Mouse (Mus musculus): ENCODE results near the gene Zmym3. TPM values are rescaled to one million over a fixed set of nuclear protein-coding genes. Genes with fewer than 3 reads are reported as not detected.
"Not testable (repeated sequence)": the region's sequence is repeated elsewhere in the genome, so short reads cannot be mapped to it uniquely, and the experiment has no call there.

The Zmym3 gene
- total RNA-seq, 2 experiments from 2014 or later: 142 to 174 TPM

- Histone ChIP-seq H3K4me3 (no peak overlapping the region), H3K27ac (no peak overlapping the region)
- intact Hi-C loops (cut with DNase I): no loop called here
- no peak for TF ChIP-seq CTCF (IDR thresholded peaks at IDR 0.05)
- DNase-seq (ENCODE audit: extremely low spot score in 1 of 2, low spot score in 2 of 2): no peak
Measured at GRCm38 (mm10) chrX:101370573-101370972, 50.1 kb downstream of the Zmym3 start.

GRCm38 (mm10) chrX:101369001-101369400, 51.6 kb downstream of the Zmym3 start:
- Histone ChIP-seq H3K4me3 (no peak overlapping the region), H3K27ac (no peak overlapping the region)
- intact Hi-C loops (cut with DNase I): no loop called here
- TF ChIP-seq CTCF (IDR thresholded peaks at IDR 0.05): no peak
- DNase-seq (ENCODE audit: extremely low spot score in 1 of 2, low spot score in 2 of 2): no peak

- intact Hi-C loops (cut with DNase I); H3K4me3 ChIP-seq; H3K27ac ChIP-seq; DNase-seq (ENCODE audit: extremely low spot score in 1 of 2, low spot score in 2 of 2): not testable (repeated sequence)
Measured at GRCm38 (mm10) chrX:101358902-101359301, 61.7 kb downstream of the Zmym3 start.

Other genes with a start within 250 kb of the Zmym3 start
- gene Snx12, start 198.3 kb downstream of the Zmym3 start, total RNA-seq (2021): 10 to 100 TPM; 76.8 to 81.7 TPM
- gene Foxo4, start 166.3 kb downstream of the Zmym3 start, total RNA-seq (2021): 10 to 100 TPM; 16.6 to 18.1 TPM
- gene Gm614, start 156.9 kb downstream of the Zmym3 start, total RNA-seq (2021): not detected
- gene Il2rg, start 152.6 kb downstream of the Zmym3 start, total RNA-seq (2021): 1 to 10 TPM; 1.4 to 2.0 TPM
- not detected for gene Gm20489, start 151.8 kb downstream of the Zmym3 start, total RNA-seq (2021)
- 10 to 100 TPM; 21.8 to 25.8 TPM for gene Med12, start 146.8 kb downstream of the Zmym3 start, total RNA-seq (2021)
- 100 to 1,000 TPM; 159 to 160 TPM for gene Nlgn3, start 121.7 kb downstream of the Zmym3 start, total RNA-seq (2021)
- 1 to 10 TPM; 6.4 to 8.8 TPM for gene Gjb1, start 44.5 kb downstream of the Zmym3 start, total RNA-seq (2021)
- 100 to 1,000 TPM in 1 of 2 experiments, 10 to 100 TPM in 1; 98.2 to 123 TPM for gene Nono, start 8.5 kb upstream of the Zmym3 start, total RNA-seq (2021)
- 1 to 10 TPM in 1 of 2 experiments, under 1 TPM in 1; 0.68 to 1.2 TPM for gene Itgb1bp2, start 28.2 kb upstream of the Zmym3 start, total RNA-seq (2021)
- gene Taf1, start 111.9 kb upstream of the Zmym3 start, total RNA-seq (2021): 10 to 100 TPM; 53.2 to 53.5 TPM
- 100 to 1,000 TPM; 232 to 236 TPM for gene Ogt, start 219.2 kb upstream of the Zmym3 start, total RNA-seq (2021)